Mouse (Mus musculus): Measurements from ENCODE around the gene Ank3. TPM values are rescaled to one million over a fixed set of nuclear protein-coding genes. Genes with fewer than 3 reads are reported as not detected.
A peak's percentile ranks its signal among the peaks of the same experiment; 100 is the strongest.

Gene Ank3
- total RNA-seq, 2 experiments from 2014 or later, result 405 to 539 TPM

- DNase-seq (ENCODE audit: extremely low spot score in 1 of 2, low spot score in 1 of 2), result no peak
These were observed 1.3 kb downstream of the Ank3 start for GRCm38 (mm10) chr10:69399814-69400385.

- DNase-seq (ENCODE audit: extremely low spot score in 1 of 2, low spot score in 1 of 2), result no peak
These were observed 6.9 kb downstream of the Ank3 start for GRCm38 (mm10) chr10:69405431-69405830.

GRCm38 (mm10) chr10:69414888-69415287, 16.3 kb downstream of the Ank3 start:
- no peak for DNase-seq (ENCODE audit: extremely low spot score in 1 of 2, low spot score in 1 of 2)

- no peak for DNase-seq (ENCODE audit: extremely low spot score in 1 of 2, low spot score in 1 of 2)
These were observed 20.1 kb downstream of the Ank3 start for GRCm38 (mm10) chr10:69418716-69419115.

GRCm38 (mm10) chr10:69420306-69420705, 21.7 kb downstream of the Ank3 start:
- DNase-seq (ENCODE audit: extremely low spot score in 1 of 2, low spot score in 1 of 2), result no peak

GRCm38 (mm10) chr10:69424051-69424450, 25.5 kb downstream of the Ank3 start:
- DNase-seq (ENCODE audit: extremely low spot score in 1 of 2, low spot score in 1 of 2), result no peak

GRCm38 (mm10) chr10:69430138-69430537, 31.6 kb downstream of the Ank3 start:
- DNase-seq (ENCODE audit: extremely low spot score in 1 of 2, low spot score in 1 of 2), result no peak

GRCm38 (mm10) chr10:69431101-69431500, 32.5 kb downstream of the Ank3 start:
- no peak for DNase-seq (ENCODE audit: extremely low spot score in 1 of 2, low spot score in 1 of 2)

GRCm38 (mm10) chr10:69435213-69435612, 36.6 kb downstream of the Ank3 start:
- no peak for DNase-seq (ENCODE audit: extremely low spot score in 1 of 2, low spot score in 1 of 2)

- DNase-seq (ENCODE audit: extremely low spot score in 1 of 2, low spot score in 1 of 2), result no peak
These were observed 40.9 kb downstream of the Ank3 start for GRCm38 (mm10) chr10:69439449-69439848.

GRCm38 (mm10) chr10:69444546-69444945, 46.0 kb downstream of the Ank3 start:
- DNase-seq (ENCODE audit: extremely low spot score in 1 of 2, low spot score in 1 of 2), result no peak

GRCm38 (mm10) chr10:69445951-69446350, 47.4 kb downstream of the Ank3 start:
- DNase-seq (ENCODE audit: extremely low spot score in 1 of 2, low spot score in 1 of 2), result no peak

GRCm38 (mm10) chr10:69446566-69446965, 48.0 kb downstream of the Ank3 start:
- DNase-seq (ENCODE audit: extremely low spot score in 1 of 2, low spot score in 1 of 2), result no peak

GRCm38 (mm10) chr10:69447308-69447707, 48.7 kb downstream of the Ank3 start:
- no peak for DNase-seq (ENCODE audit: extremely low spot score in 1 of 2, low spot score in 1 of 2)

- DNase-seq (ENCODE audit: extremely low spot score in 1 of 2, low spot score in 1 of 2), result no peak
These were observed 49.6 kb downstream of the Ank3 start for GRCm38 (mm10) chr10:69448174-69448573.

- DNase-seq (ENCODE audit: extremely low spot score in 1 of 2, low spot score in 1 of 2), result no peak
These were observed 52.4 kb downstream of the Ank3 start for GRCm38 (mm10) chr10:69451006-69451405.

GRCm38 (mm10) chr10:69452180-69452977, 53.8 kb downstream of the Ank3 start:
- peak in 1 of 2 experiments; percentile 83 for DNase-seq (ENCODE audit: extremely low spot score in 1 of 2, low spot score in 1 of 2)

- DNase-seq (ENCODE audit: extremely low spot score in 1 of 2, low spot score in 1 of 2), result no peak
These were observed 55.0 kb downstream of the Ank3 start for GRCm38 (mm10) chr10:69453531-69453930.

GRCm38 (mm10) chr10:69454480-69454879, 55.9 kb downstream of the Ank3 start:
- no peak for DNase-seq (ENCODE audit: extremely low spot score in 1 of 2, low spot score in 1 of 2)

- DNase-seq (ENCODE audit: extremely low spot score in 1 of 2, low spot score in 1 of 2), result no peak
These were observed 66.3 kb downstream of the Ank3 start for GRCm38 (mm10) chr10:69464826-69465225.

- no peak for DNase-seq (ENCODE audit: extremely low spot score in 1 of 2, low spot score in 1 of 2)
These were observed 67.1 kb downstream of the Ank3 start for GRCm38 (mm10) chr10:69465558-69466200.

GRCm38 (mm10) chr10:69466201-69466585, 67.6 kb downstream of the Ank3 start:
- DNase-seq (ENCODE audit: extremely low spot score in 1 of 2, low spot score in 1 of 2), result no peak
